Mouse (Mus musculus): ENCODE results near the gene Tuba1a. TPM values are rescaled to one million over a fixed set of nuclear protein-coding genes. Genes with fewer than 3 reads are reported as not detected.
"Not testable (repeated sequence)": the region's sequence is repeated elsewhere in the genome, so short reads cannot be mapped to it uniquely, and the experiment has no call there.

Tuba1a gene
- polyA plus RNA-seq, 1 experiment: 126 TPM

GRCm38 (mm10) chr15:98977759-98978408 is 24.4 kb upstream of the Tuba1a start:
- Histone ChIP-seq H3K4me3 (ENCODE audit: extremely low read depth, insufficient read depth, insufficient read length) (no peak overlapping the region), H3K4me1 (ENCODE audit: control insufficient read depth, insufficient read depth, insufficient read length) (0 out of 2 replicates have a peak, but pooled peaks cover 3% of the 10 kb centered on the region), H3K27ac (ENCODE audit: insufficient read depth, low read length) (peak overlapping the region; percentile 25; the same call in 1 of the 2 replicates), H3K27me3 (ENCODE audit: control insufficient read depth, insufficient read depth, low read length) (no peaks in the 10 kb centered on the region), H3K36me3 (ENCODE audit: control insufficient read depth, insufficient read depth, low read length) (no peaks in the 10 kb centered on the region)
- DNase-seq (ENCODE audit: low read depth in 1 of 2, low spot score in 2 of 2): no peak
- TF ChIP-seq CTCF (IDR thresholded peaks at IDR 0.05; ENCODE audit: extremely low read depth, insufficient read depth, insufficient read length, insufficient replicate concordance) (no peak), POLR2A (IDR thresholded peaks at IDR 0.05; ENCODE audit: low read depth, low read length) (no peak)
- WGBS: 87% methylated on average over 14 of the region's 14 CpGs

GRCm38 (mm10) chr15:98976763-98977758 is 23.6 kb upstream of the Tuba1a start:
- Histone ChIP-seq H3K4me1 (ENCODE audit: control insufficient read depth, insufficient read depth, insufficient read length) (0 out of 2 replicates have a peak, but pooled peaks cover 3% of the 10 kb centered on the region), H3K4me3 (ENCODE audit: extremely low read depth, insufficient read depth, insufficient read length) (no peak overlapping the region), H3K27ac (ENCODE audit: insufficient read depth, low read length) (no peak overlapping the region; the same call in 1 of the 2 replicates), H3K36me3 (ENCODE audit: control insufficient read depth, insufficient read depth, low read length) (no peaks in the 10 kb centered on the region), H3K27me3 (ENCODE audit: control insufficient read depth, insufficient read depth, low read length) (no peaks in the 10 kb centered on the region)
- no peak for DNase-seq (ENCODE audit: low read depth in 1 of 2, low spot score in 2 of 2)
- 84% methylated on average over 21 of the region's 21 CpGs for WGBS
- TF ChIP-seq CTCF (IDR thresholded peaks at IDR 0.05; ENCODE audit: extremely low read depth, insufficient read depth, insufficient read length, insufficient replicate concordance) (no peak), POLR2A (IDR thresholded peaks at IDR 0.05; ENCODE audit: low read depth, low read length) (no peak)

- TF ChIP-seq CTCF (IDR thresholded peaks at IDR 0.05; ENCODE audit: extremely low read depth, insufficient read depth, insufficient read length, insufficient replicate concordance) (no peak), POLR2A (IDR thresholded peaks at IDR 0.05; ENCODE audit: low read depth, low read length) (no peak)
- Histone ChIP-seq H3K4me1 (ENCODE audit: control insufficient read depth, insufficient read depth, insufficient read length) (0 out of 2 replicates have a peak, but pooled peaks cover 3% of the 10 kb centered on the region), H3K4me3 (ENCODE audit: extremely low read depth, insufficient read depth, insufficient read length) (no peak overlapping the region), H3K36me3 (ENCODE audit: control insufficient read depth, insufficient read depth, low read length) (no peaks in the 10 kb centered on the region), H3K27ac (ENCODE audit: insufficient read depth, low read length) (no peak overlapping the region), H3K27me3 (ENCODE audit: control insufficient read depth, insufficient read depth, low read length) (no peaks in the 10 kb centered on the region)
- DNase-seq (ENCODE audit: low read depth in 1 of 2, low spot score in 2 of 2): no peak
- 71% methylated on average over 9 of the region's 9 CpGs for WGBS
These were observed 19.6 kb upstream of the Tuba1a start for GRCm38 (mm10) chr15:98973015-98973614.

GRCm38 (mm10) chr15:98971576-98972320 is 18.2 kb upstream of the Tuba1a start:
- H3K4me3 ChIP-seq (ENCODE audit: extremely low read depth, insufficient read depth, insufficient read length); H3K4me1 ChIP-seq (ENCODE audit: control insufficient read depth, insufficient read depth, insufficient read length); H3K27ac ChIP-seq (ENCODE audit: insufficient read depth, low read length); H3K27me3 ChIP-seq (ENCODE audit: control insufficient read depth, insufficient read depth, low read length); DNase-seq (ENCODE audit: low read depth in 1 of 2, low spot score in 2 of 2); H3K36me3 ChIP-seq (ENCODE audit: control insufficient read depth, insufficient read depth, low read length): not testable (repeated sequence)
- 86% methylated on average over 15 of the region's 15 CpGs for WGBS

DNA sequence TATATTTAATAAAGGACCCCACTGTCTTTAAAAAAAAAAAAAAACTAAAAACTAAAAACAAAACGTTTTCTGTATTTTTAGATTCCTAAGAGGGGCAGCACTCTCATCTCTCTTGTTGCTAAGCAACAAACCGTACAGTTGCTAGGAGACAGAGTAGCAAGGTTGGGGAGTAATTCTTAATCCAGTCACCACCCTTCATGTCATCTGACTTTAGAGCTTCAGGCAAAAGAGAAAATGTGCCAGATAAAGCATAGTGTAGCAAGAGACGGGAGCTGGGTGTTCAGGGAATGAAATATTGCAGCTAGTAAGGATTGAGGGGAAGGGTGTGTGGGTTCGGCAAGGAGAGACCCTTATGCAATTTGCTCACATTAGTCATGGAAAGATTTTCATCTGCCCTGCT is 17.6 kb upstream of the Tuba1a start:
- DNase-seq (ENCODE audit: low read depth in 1 of 2, low spot score in 2 of 2): no peak
- WGBS: 72% methylated on average over 4 of the region's 4 CpGs
- H3K27me3 ChIP-seq (ENCODE audit: control insufficient read depth, insufficient read depth, low read length): no peaks in the 10 kb centered on the region
- no peaks in the 10 kb centered on the region for H3K36me3 ChIP-seq (ENCODE audit: control insufficient read depth, insufficient read depth, low read length)
- TF ChIP-seq CTCF (IDR thresholded peaks at IDR 0.05; ENCODE audit: extremely low read depth, insufficient read depth, insufficient read length, insufficient replicate concordance): no peak
- TF ChIP-seq POLR2A (IDR thresholded peaks at IDR 0.05; ENCODE audit: low read depth, low read length): no peak
- H3K4me1 ChIP-seq (ENCODE audit: control insufficient read depth, insufficient read depth, insufficient read length): 0 out of 2 replicates have a peak, but pooled peaks cover 3% of the 10 kb centered on the region
- no peak overlapping the region for H3K4me3 ChIP-seq (ENCODE audit: extremely low read depth, insufficient read depth, insufficient read length)
- no peak overlapping the region for H3K27ac ChIP-seq (ENCODE audit: insufficient read depth, low read length)

DNA sequence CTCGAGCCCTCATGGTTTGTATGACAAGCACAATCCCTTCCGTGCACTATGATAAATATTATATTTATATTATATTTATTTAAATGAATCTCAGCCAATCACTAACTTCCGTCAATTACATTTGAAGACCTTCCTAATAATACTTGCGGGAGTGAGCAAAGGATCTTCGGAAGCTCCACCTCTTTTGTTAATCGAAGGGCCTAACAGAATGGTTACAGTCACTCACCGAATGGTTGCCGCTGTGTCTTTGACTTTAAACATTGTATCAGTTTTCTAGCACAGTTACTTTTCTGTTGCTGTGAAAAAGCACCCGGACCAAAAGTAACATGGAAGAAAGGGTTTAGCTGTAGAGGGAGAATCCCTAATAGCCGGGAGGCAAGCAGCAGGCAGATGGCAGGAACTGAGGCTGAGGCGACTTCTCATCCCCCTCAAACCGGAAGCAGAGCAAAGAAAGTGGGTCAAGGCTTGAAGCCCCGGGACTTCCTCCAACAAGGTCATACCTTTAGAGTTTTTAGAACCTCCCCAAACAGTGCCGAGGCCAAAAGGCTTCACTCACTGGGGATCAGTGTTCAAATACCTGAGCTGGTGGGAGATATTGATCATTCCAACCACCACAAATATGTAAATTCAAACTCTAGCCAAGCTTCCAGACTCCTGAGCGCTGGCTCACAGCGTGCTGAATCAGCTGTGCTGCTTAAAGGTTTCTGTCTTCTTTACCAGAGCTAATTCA is 16.0 kb upstream of the Tuba1a start:
- H3K27me3 ChIP-seq (ENCODE audit: control insufficient read depth, insufficient read depth, low read length): no peaks in the 10 kb centered on the region
- DNase-seq (ENCODE audit: low read depth in 1 of 2, low spot score in 2 of 2): no peak
- no peak overlapping the region for H3K27ac ChIP-seq (ENCODE audit: insufficient read depth, low read length)

More for the DNA sequence above, 16.0 kb upstream of the Tuba1a start:
- Histone ChIP-seq H3K4me1 (ENCODE audit: control insufficient read depth, insufficient read depth, insufficient read length) (0 out of 2 replicates have a peak, but pooled peaks cover 3% of the 10 kb centered on the region), H3K36me3 (ENCODE audit: control insufficient read depth, insufficient read depth, low read length) (no peaks in the 10 kb centered on the region), H3K4me3 (ENCODE audit: extremely low read depth, insufficient read depth, insufficient read length) (no peak overlapping the region)
- 43% methylated on average over 16 of the region's 16 CpGs for WGBS
- TF ChIP-seq CTCF (IDR thresholded peaks at IDR 0.05; ENCODE audit: extremely low read depth, insufficient read depth, insufficient read length, insufficient replicate concordance) (no peak), POLR2A (IDR thresholded peaks at IDR 0.05; ENCODE audit: low read depth, low read length) (no peak)
